Mouse (Mus musculus): Measurements from ENCODE around the gene Tceal8. TPM values are rescaled to one million over a fixed set of nuclear protein-coding genes. Genes with fewer than 3 reads are reported as not detected.

The Tceal8 gene
- polyA plus RNA-seq, 2 experiments: 105 to 191 TPM

GRCm38 (mm10) chrX:136127744-136128064 is 44.4 kb downstream of the Tceal8 start:
- H3K9ac ChIP-seq (replicated peaks): no peak overlapping the region
- H3K36me3 ChIP-seq (replicated peaks; ENCODE audit: control insufficient read depth, insufficient read depth, low read depth): no peaks in the 10 kb centered on the region
- H3K4me1 ChIP-seq (replicated peaks; ENCODE audit: control insufficient read depth in 2 of 2, insufficient read depth in 2 of 2, low read length in 1 of 2): no peaks in the 10 kb centered on the region; a peak in 1 of 4 replicates
- H3K27me3 ChIP-seq (ENCODE audit: control insufficient read depth, insufficient read depth, low read length): no peaks in the 10 kb centered on the region
- H3K27ac ChIP-seq: no peak overlapping the region
- TF ChIP-seq EP300 (IDR thresholded peaks at IDR 0.05; ENCODE audit: low read depth) (no peak), CTCF (IDR thresholded peaks at IDR 0.05; ENCODE audit: low read depth) (peak; percentile 76)
- no peaks in the 10 kb centered on the region for H3K9me3 ChIP-seq (ENCODE audit: control insufficient read depth, low read length)
- no peak overlapping the region for H3K4me3 ChIP-seq (ENCODE audit: insufficient read depth in 1 of 2, low read depth in 2 of 2, low read length in 2 of 2)
- DNase-seq (ENCODE audit: low read depth in 3 of 3, low spot score in 3 of 3): peak; percentile 37 to 54 (median 40)
- peak; percentile 73; the same call in 1 of the 2 replicates for ATAC-seq (ENCODE audit: insufficient read depth)
- no peak overlapping the region for H3K4me2 ChIP-seq (ENCODE audit: low read depth)
- WGBS (ENCODE audit: insufficient replicate concordance): 6% methylated on average over 5 of the region's 5 CpGs

DNA sequence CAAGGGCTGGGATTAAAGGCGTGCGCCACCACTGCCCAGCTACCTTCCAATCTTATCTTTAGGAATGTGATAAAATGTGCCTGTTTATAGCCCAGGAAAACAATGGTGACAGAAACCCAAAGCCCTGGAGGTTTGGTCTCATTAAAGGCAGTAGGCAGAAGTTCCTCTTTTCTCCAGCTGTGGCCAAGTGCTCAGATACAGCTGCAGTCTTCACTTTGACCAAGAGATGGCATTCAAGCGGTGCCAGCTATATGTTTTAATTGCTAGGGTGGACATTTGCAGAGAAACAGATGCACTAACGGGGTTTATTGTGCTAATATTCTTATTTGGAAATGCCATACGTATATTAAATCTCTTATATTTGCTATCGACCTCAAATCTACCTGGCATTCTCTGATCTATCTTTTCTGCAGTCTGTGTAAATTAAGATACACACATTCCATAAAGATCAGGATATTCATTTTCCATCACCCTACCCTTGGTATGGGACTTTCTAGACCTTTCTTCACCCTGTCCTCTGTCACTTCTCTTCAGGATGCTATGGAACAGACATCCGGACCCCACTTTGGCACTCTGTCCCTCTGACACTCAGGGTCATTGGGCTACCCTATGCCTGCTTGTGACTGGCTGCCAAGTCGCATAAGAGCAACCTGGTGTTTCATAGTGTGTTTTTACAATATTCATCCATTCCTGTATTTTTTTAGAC is 45.0 kb downstream of the Tceal8 start:
- DNase-seq (ENCODE audit: low read depth in 3 of 3, low spot score in 3 of 3) (peak in 2 of 3 experiments; percentile 20 to 23), ATAC-seq (ENCODE audit: insufficient read depth) (peak; percentile 35; the same call in 1 of the 2 replicates)
- WGBS (ENCODE audit: insufficient replicate concordance): 38% methylated on average over 8 of the region's 8 CpGs
- Histone ChIP-seq H3K4me2 (ENCODE audit: low read depth) (no peak overlapping the region), H3K27ac (no peak overlapping the region), H3K36me3 (replicated peaks; ENCODE audit: control insufficient read depth, insufficient read depth, low read depth) (no peaks in the 10 kb centered on the region), H3K9ac (replicated peaks) (no peak overlapping the region), H3K4me3 (ENCODE audit: insufficient read depth in 1 of 2, low read depth in 2 of 2, low read length in 2 of 2) (no peak overlapping the region), H3K4me1 (replicated peaks; ENCODE audit: control insufficient read depth in 2 of 2, insufficient read depth in 2 of 2, low read length in 1 of 2) (no peaks in the 10 kb centered on the region; a peak in 1 of 4 replicates), H3K27me3 (ENCODE audit: control insufficient read depth, insufficient read depth, low read length) (no peaks in the 10 kb centered on the region), H3K9me3 (ENCODE audit: control insufficient read depth, low read length) (no peaks in the 10 kb centered on the region)
- TF ChIP-seq EP300 (IDR thresholded peaks at IDR 0.05; ENCODE audit: low read depth) (no peak), CTCF (IDR thresholded peaks at IDR 0.05; ENCODE audit: low read depth) (peak; percentile 28; the same call in 1 of the 2 replicates)

Small RNA genes within 50 kb of the gene (microRNA-seq; reads per million reads assigned to microRNA genes)
- gene Mir6383: not detected

Other genes starting within 250 kb of the Tceal8 start
- gene Arxes2, start 178.5 kb downstream of the Tceal8 start, polyA plus RNA-seq (2012; rRNA removed): 7.2 and 8.3 TPM in 2 replicates
- 15.9 and 18.3 TPM in 2 replicates for gene Arxes2, start 178.5 kb downstream of the Tceal8 start, polyA plus RNA-seq (2014; fragmentation: Nextera tagmentation; extraction: Ambion mirVana)
- 2.6 and 2.8 TPM in 2 replicates for gene Arxes1, start 139.0 kb downstream of the Tceal8 start, polyA plus RNA-seq (2012; rRNA removed)
- gene Arxes1, start 139.0 kb downstream of the Tceal8 start, polyA plus RNA-seq (2014; fragmentation: Nextera tagmentation; extraction: Ambion mirVana): 7.4 and 7.8 TPM in 2 replicates
- gene Bex2, start 104.1 kb downstream of the Tceal8 start, polyA plus RNA-seq (2012; rRNA removed): 57.1 and 93.6 TPM in 2 replicates
- gene Bex2, start 104.1 kb downstream of the Tceal8 start, polyA plus RNA-seq (2014; fragmentation: Nextera tagmentation; extraction: Ambion mirVana): 127 and 138 TPM in 2 replicates
- 0.24 and 0.39 TPM in 2 replicates for gene Nxf3, start 87.1 kb downstream of the Tceal8 start, polyA plus RNA-seq (2012; rRNA removed)
- gene Nxf3, start 87.1 kb downstream of the Tceal8 start, polyA plus RNA-seq (2014; fragmentation: Nextera tagmentation; extraction: Ambion mirVana): 0.17 and 0.23 TPM in 2 replicates
- 73.5 and 131 TPM in 2 replicates for gene Bex4, start 33.3 kb downstream of the Tceal8 start, polyA plus RNA-seq (2012; rRNA removed)
- gene Bex4, start 33.3 kb downstream of the Tceal8 start, polyA plus RNA-seq (2014; fragmentation: Nextera tagmentation; extraction: Ambion mirVana): 154 and 162 TPM in 2 replicates
- gene Tceal5, start 31.5 kb upstream of the Tceal8 start, polyA plus RNA-seq (2012; rRNA removed): 6.4 and 13.8 TPM in 2 replicates
- 2.9 and 4.0 TPM in 2 replicates for gene Tceal5, start 31.5 kb upstream of the Tceal8 start, polyA plus RNA-seq (2014; fragmentation: Nextera tagmentation; extraction: Ambion mirVana)
- gene Tceal7, start 42.4 kb upstream of the Tceal8 start, polyA plus RNA-seq (2012; rRNA removed): 0.12 and 0.14 TPM in 2 replicates
- gene Tceal7, start 42.4 kb upstream of the Tceal8 start, polyA plus RNA-seq (2014; fragmentation: Nextera tagmentation; extraction: Ambion mirVana): 0.10 and 0.76 TPM in 2 replicates
- gene Bex1, start 43.2 kb upstream of the Tceal8 start, polyA plus RNA-seq (2012; rRNA removed): 106 and 169 TPM in 2 replicates
- gene Bex1, start 43.2 kb upstream of the Tceal8 start, polyA plus RNA-seq (2014; fragmentation: Nextera tagmentation; extraction: Ambion mirVana): 137 and 150 TPM in 2 replicates
- 80.9 and 128 TPM in 2 replicates for gene Tceal9, start 72.7 kb upstream of the Tceal8 start, polyA plus RNA-seq (2012; rRNA removed)
- gene Tceal9, start 72.7 kb upstream of the Tceal8 start, polyA plus RNA-seq (2014; fragmentation: Nextera tagmentation; extraction: Ambion mirVana): 233 and 236 TPM in 2 replicates
- gene Bex3, start 97.9 kb upstream of the Tceal8 start, polyA plus RNA-seq (2012; rRNA removed): 199 and 227 TPM in 2 replicates
- 224 and 229 TPM in 2 replicates for gene Bex3, start 97.9 kb upstream of the Tceal8 start, polyA plus RNA-seq (2014; fragmentation: Nextera tagmentation; extraction: Ambion mirVana)

All from liver, embryonic 14.5 days (tissue).